Mouse (Mus musculus) ES-E14 (cell line): ENCODE data around the gene Pus10.

ENCODE experiments used
- CHD2 ChIP-seq: IDR thresholded peaks from 2 replicates; pipeline ENCODE4 v1.6.1; 2014; ENCODE audit warnings: mild to moderate bottlenecking, low read depth, low read length, inconsistent platforms
- HCFC1 ChIP-seq: IDR thresholded peaks from 2 replicates; pipeline ENCODE4 v1.6.1; 2012; ENCODE audit warnings: low read length, inconsistent platforms, borderline replicate concordance; ENCODE audit not compliant: insufficient read depth
- MAFK ChIP-seq: IDR thresholded peaks from 2 replicates; pipeline ENCODE4 v1.6.1; 2014; ENCODE audit warnings: mild to moderate bottlenecking, low read depth, low read length, inconsistent platforms; ENCODE audit not compliant: insufficient read depth
- ZC3H11A ChIP-seq: IDR thresholded peaks from 2 replicates; pipeline ENCODE4 v1.6.1; 2012; ENCODE audit warnings: low read depth, mild to moderate bottlenecking, inconsistent platforms, low read length, borderline replicate concordance
- ZNF384 ChIP-seq: IDR thresholded peaks from 2 replicates; pipeline ENCODE4 v1.6.1; 2012; ENCODE audit warnings: low read depth, low read length, inconsistent platforms

GRCm38 (mm10) chr11:23632945-23633878 is 32.3 kb upstream of the Pus10 start, which contains the start of gene 0610010F05Rik:
- TF ChIP-seq HCFC1 = peak; percentile 58; the same call in 1 of the 2 replicates
- peak; percentile 66; the same call in 1 of the 2 replicates for TF ChIP-seq CHD2
- no peak for TF ChIP-seq ZC3H11A
- TF ChIP-seq ZNF384 = no peak
- no peak for TF ChIP-seq MAFK
